Mouse (Mus musculus) heart, adult 2 months (tissue): Measurements from ENCODE around the gene Ppp2r3a.

ENCODE experiments used
- CTCF ChIP-seq: fragments of 200-600 bp; IDR thresholded peaks from 2 replicates; pipeline ENCODE4 v1.8.1; 2022; ENCODE audit warnings: antibody characterized with exemption, mild to moderate bottlenecking, moderate library complexity
- POLR2A ChIP-seq: fragments of 200-500 bp; IDR thresholded peaks from 2 replicates; pipeline ENCODE4 v1.6.1; 2011; ENCODE audit warnings: mild to moderate bottlenecking, low read depth, low read length, control low read depth; ENCODE audit not compliant: insufficient read depth

GRCm38 (mm10) chr9:101198261-101198660 lies 53.3 kb downstream of the Ppp2r3a start:
- no peak for TF ChIP-seq POLR2A
- TF ChIP-seq CTCF, result peak; percentile 19; the same call in 1 of the 2 replicates
